Mouse (Mus musculus) ES-E14 (cell line): Measurements from ENCODE around the gene Ddx6.
"Not testable (repeated sequence)": the region's sequence is repeated elsewhere in the genome, so short reads cannot be mapped to it uniquely, and the experiment has no call there.

Source experiments
- CHD2 ChIP-seq: IDR thresholded peaks from 2 replicates; pipeline ENCODE4 v1.6.1; 2014; ENCODE audit warnings: mild to moderate bottlenecking, low read depth, low read length, inconsistent platforms
- HCFC1 ChIP-seq: IDR thresholded peaks from 2 replicates; pipeline ENCODE4 v1.6.1; 2012; ENCODE audit warnings: low read length, inconsistent platforms, borderline replicate concordance; ENCODE audit not compliant: insufficient read depth
- MAFK ChIP-seq: IDR thresholded peaks from 2 replicates; pipeline ENCODE4 v1.6.1; 2014; ENCODE audit warnings: mild to moderate bottlenecking, low read depth, low read length, inconsistent platforms; ENCODE audit not compliant: insufficient read depth
- ZC3H11A ChIP-seq: IDR thresholded peaks from 2 replicates; pipeline ENCODE4 v1.6.1; 2012; ENCODE audit warnings: low read depth, mild to moderate bottlenecking, inconsistent platforms, low read length, borderline replicate concordance
- ZNF384 ChIP-seq: IDR thresholded peaks from 2 replicates; pipeline ENCODE4 v1.6.1; 2012; ENCODE audit warnings: low read depth, low read length, inconsistent platforms

DNA sequence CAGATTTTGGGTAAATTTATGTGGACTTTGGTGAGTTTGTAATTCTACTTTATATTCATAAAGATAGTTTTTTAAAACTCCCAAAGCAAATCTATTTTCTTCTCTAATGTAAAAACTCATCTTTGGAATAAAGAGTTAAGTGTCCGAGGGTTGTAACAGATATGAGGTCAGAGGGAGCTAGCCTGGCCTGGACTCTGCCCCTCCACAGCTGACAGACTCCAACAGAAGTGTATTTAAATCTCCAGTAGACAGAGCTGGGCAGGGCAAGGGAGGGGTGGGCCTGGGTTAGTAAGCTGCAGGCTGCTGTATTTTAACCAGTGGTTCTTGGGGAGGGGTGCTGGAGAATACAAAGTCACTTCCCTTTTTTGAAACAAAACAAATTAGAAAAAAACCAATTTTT, 35.3 kb downstream of the Ddx6 start:
- not testable (repeated sequence) for TF ChIP-seq HCFC1, ZC3H11A, CHD2, MAFK, ZNF384
